ENCODE assay signal across 14 mouse cellular contexts in the genomic region with DNA sequence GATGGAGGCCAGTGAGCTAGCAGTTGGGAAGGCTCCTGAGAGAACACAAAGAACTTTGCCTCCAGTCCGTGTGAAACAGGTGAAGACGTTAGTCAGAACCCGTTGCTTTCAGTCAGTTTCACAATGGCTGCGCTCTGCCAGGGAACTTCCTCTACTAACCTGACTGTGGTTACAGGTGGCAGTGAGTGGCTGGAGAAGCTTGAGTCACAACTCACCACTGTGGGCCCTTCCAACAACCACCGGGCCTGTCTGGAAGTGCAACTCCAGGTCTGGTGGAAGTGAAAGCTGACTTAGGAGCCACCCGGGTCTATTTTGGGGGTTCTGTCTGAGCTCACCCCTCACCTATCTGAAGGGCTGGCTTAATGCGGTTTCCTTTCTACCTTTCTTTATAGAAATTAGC.
DNase-seq lines count a peak whose midpoint lies in the region; ATAC-seq and TF ChIP-seq lines count a peak whose summit lies in the region.
"Had no signal": no experiment of that assay in that cellular context is flagged by ENCODE, and none has a peak within 500 bp of the region (broad histone marks: within the 10 kb centered on the region; RNA-seq: fewer than 3 reads in every experiment).

No protein-coding gene starts in this region.

- TF ChIP-seq CTCF in lung, postnatal 0 days (IDR thresholded peaks at IDR 0.05) = no peak
- TF ChIP-seq CTCF in layer of hippocampus, adult 2 months (conservative IDR thresholded peaks at IDR 0.05) = no peak

- H3K27ac ChIP-seq in lung, postnatal 0 days (ENCODE audit: low read length) = peak overlapping the region; percentile 62; the same call in 1 of the 2 replicates
- H3K27ac ChIP-seq in layer of hippocampus, adult 2 months = no peak overlapping the region
- H3K27ac ChIP-seq: gastrocnemius, adult 2 months; heart, embryonic 13.5 days; hindbrain, embryonic 15.5 days; stomach, postnatal 0 days had no signal

- no peak overlapping the region for H3K4me2 ChIP-seq in lung, postnatal 0 days (replicated peaks; ENCODE audit: low read depth, low read length)
- H3K4me2 ChIP-seq: heart, embryonic 13.5 days; hindbrain, embryonic 15.5 days had no signal

- ATAC-seq in lung, postnatal 0 days = peak; percentile 42
- no peak for ATAC-seq in erythroblast, adult 5-6 weeks (replicated peaks; ENCODE audit: low FRiP score, poor library complexity, severe bottlenecking)

- no peaks in the 10 kb centered on the region for H3K36me3 ChIP-seq in lung, postnatal 0 days (ENCODE audit: insufficient read depth, low read length)
- H3K36me3 ChIP-seq: heart, embryonic 13.5 days; hindbrain, embryonic 15.5 days had no signal

- WGBS in lung, postnatal 0 days = 73% methylated on average over 7 of the region's 7 CpGs

- TF ChIP-seq EP300 in lung, postnatal 0 days (IDR thresholded peaks at IDR 0.05) = no peak

- no peak overlapping the region for H3K4me3 ChIP-seq in lung, postnatal 0 days (ENCODE audit: low read depth, low read length)
- no peak overlapping the region for H3K4me3 ChIP-seq in layer of hippocampus, adult 2 months
- H3K4me3 ChIP-seq: gastrocnemius, adult 2 months; heart, embryonic 13.5 days; hindbrain, embryonic 15.5 days; myocyte had no signal

- H3K4me1 ChIP-seq in lung, postnatal 0 days (ENCODE audit: insufficient read depth, low read depth, low read length) = peaks cover 3% of the 10 kb centered on the region; the same call in 1 of the 2 replicates
- H3K4me1 ChIP-seq: hindbrain, embryonic 15.5 days had no signal

- H3K9me3 ChIP-seq in lung, postnatal 0 days (ENCODE audit: low read length) = no peaks in the 10 kb centered on the region
- H3K9me3 ChIP-seq: heart, embryonic 13.5 days; hindbrain, embryonic 15.5 days had no signal

- peak; percentile 93 for DNase-seq in A20 (ENCODE audit: low read depth, low spot score)
- peak; percentile 10 to 11 for DNase-seq in CD8-positive naive resting alpha-beta T cell, adult 2 months (ENCODE audit: low read depth in 2 of 2, low spot score in 2 of 2)
- DNase-seq in lung, postnatal 0 days (ENCODE audit: low spot score) = peak; percentile 40
- peak; percentile 59 for DNase-seq in spleen, postnatal 36 days (ENCODE audit: low spot score in 2 of 2)
- no peak for DNase-seq in left cerebral cortex, adult 9 months (ENCODE audit: low spot score in 2 of 2)
- DNase-seq in layer of hippocampus, adult 2 months (ENCODE audit: low spot score in 2 of 2) = no peak
- DNase-seq: embryo, embryonic 11 days; gastrocnemius, adult 2 months; kidney, postnatal 14 days had no signal

- H3K9ac ChIP-seq in lung, postnatal 0 days (replicated peaks; ENCODE audit: low read depth) = no peak overlapping the region
- H3K9ac ChIP-seq: heart, embryonic 13.5 days; hindbrain, embryonic 15.5 days had no signal

- no peaks in the 10 kb centered on the region for H3K27me3 ChIP-seq in lung, postnatal 0 days (replicated peaks; ENCODE audit: insufficient read depth, low read length)
- H3K27me3 ChIP-seq: heart, embryonic 13.5 days; hindbrain, embryonic 15.5 days had no signal

Comparison
In these comparisons a context has a peak if more than half of its experiments do, and no peak if none do; other contexts are left out.
1. DNase-seq: peak in A20 (single experiment), CD8-positive naive resting alpha-beta T cell, adult 2 months (2 of 2), lung, postnatal 0 days (single experiment) and spleen, postnatal 36 days (2 of 2); none in left cerebral cortex, adult 9 months (0 of 2) and layer of hippocampus, adult 2 months (0 of 2).